Mouse (Mus musculus) neural tube, embryonic 15.5 days (tissue): Measurements from ENCODE around the gene Epha3. TPM values are rescaled to one million over a fixed set of nuclear protein-coding genes. Genes with fewer than 3 reads are reported as not detected.

Experiments used
- ATAC-seq: fragments of 200-750 bp; cut with Nextera tagmentation; 2 replicates; pipeline ENCODE4 v1.8.0; 2017; ENCODE audit warnings: mild to moderate bottlenecking, moderate TSS enrichment, moderate library complexity; ENCODE audit not compliant: low FRiP score
- H3K27ac ChIP-seq: fragments of 300-500 bp; sonication (generic); replicated peaks from 2 replicates; pipeline ENCODE4 v1.5.1; 2015; ENCODE audit warnings: mild to moderate bottlenecking, inconsistent platforms
- H3K27me3 ChIP-seq: fragments of 300-500 bp; sonication (generic); replicated peaks from 2 replicates; pipeline ENCODE4 v1.6.1; 2015; ENCODE audit warnings: inconsistent platforms
- H3K36me3 ChIP-seq: fragments of 300-500 bp; sonication (generic); 2 replicates; pipeline ENCODE4 v1.6.1; 2015; ENCODE audit warnings: inconsistent platforms
- H3K4me1 ChIP-seq: fragments of 300-500 bp; sonication (generic); 2 replicates; pipeline ENCODE4 v1.6.1; 2015; ENCODE audit warnings: inconsistent platforms
- H3K4me2 ChIP-seq: fragments of 300-500 bp; sonication (generic); 2 replicates; pipeline ENCODE4 v1.6.1; 2015; ENCODE audit warnings: inconsistent platforms, mild to moderate bottlenecking, moderate library complexity
- H3K4me3 ChIP-seq: fragments of 300-500 bp; sonication (generic); replicated peaks from 2 replicates; pipeline ENCODE4 v1.5.1; 2015; ENCODE audit warnings: mild to moderate bottlenecking, inconsistent platforms
- H3K9ac ChIP-seq: fragments of 300-500 bp; sonication (generic); replicated peaks from 2 replicates; pipeline ENCODE4 v1.6.1; 2015; ENCODE audit warnings: mild to moderate bottlenecking, inconsistent platforms
- H3K9me3 ChIP-seq: fragments of 300-500 bp; sonication (generic); replicated peaks from 2 replicates; pipeline ENCODE4 v1.6.1; 2016; ENCODE audit warnings: inconsistent platforms
- WGBS: fragments of 180-500 bp; shearing (Covaris S2); methylation state at CpG from one replicate; pipeline ENCODE4 v1.1.7; 2015; ENCODE audit warnings: mixed read lengths; 5-methylcytosine and 5-hydroxymethylcytosine counted together
- polyA plus RNA-seq: library from polyadenylated mRNA; unstranded; fragments of >200 nt; fragmentation: Nextera tagmentation; extraction: Ambion mirVana; gene quantifications from 2 replicates; pipeline ENCODE4 v1.2.1, GENCODE M21; 2015

Epha3 gene
- polyA plus RNA-seq, 1 experiment from 2014 or later, result 14.0 TPM

GRCm38 (mm10) chr16:63817606-63818005, 46.4 kb downstream of the Epha3 start:
- H3K27ac ChIP-seq, result no peak overlapping the region
- H3K9me3 ChIP-seq, result no peaks in the 10 kb centered on the region
- H3K9ac ChIP-seq, result no peak overlapping the region
- no peaks in the 10 kb centered on the region for H3K27me3 ChIP-seq
- no peak overlapping the region for H3K4me3 ChIP-seq
- ATAC-seq, result no peak
- WGBS, result 15% methylated on average over 6 of the region's 6 CpGs
- 0 out of 2 replicates have a peak, but pooled peaks cover 5% of the 10 kb centered on the region for H3K4me1 ChIP-seq
- H3K4me2 ChIP-seq, result peak overlapping the region; percentile 27
- no peaks in the 10 kb centered on the region for H3K36me3 ChIP-seq

GRCm38 (mm10) chr16:63816672-63817071, 47.3 kb downstream of the Epha3 start:
- no peak overlapping the region for H3K9ac ChIP-seq
- ATAC-seq, result no peak
- H3K4me2 ChIP-seq, result no peak overlapping the region
- no peaks in the 10 kb centered on the region for H3K9me3 ChIP-seq
- no peak overlapping the region for H3K4me3 ChIP-seq
- WGBS, result 19% methylated on average over 1 of the region's 1 CpGs
- H3K4me1 ChIP-seq, result 0 out of 2 replicates have a peak, but pooled peaks cover 5% of the 10 kb centered on the region
- no peaks in the 10 kb centered on the region for H3K36me3 ChIP-seq
- H3K27me3 ChIP-seq, result no peaks in the 10 kb centered on the region
- no peak overlapping the region for H3K27ac ChIP-seq

DNA sequence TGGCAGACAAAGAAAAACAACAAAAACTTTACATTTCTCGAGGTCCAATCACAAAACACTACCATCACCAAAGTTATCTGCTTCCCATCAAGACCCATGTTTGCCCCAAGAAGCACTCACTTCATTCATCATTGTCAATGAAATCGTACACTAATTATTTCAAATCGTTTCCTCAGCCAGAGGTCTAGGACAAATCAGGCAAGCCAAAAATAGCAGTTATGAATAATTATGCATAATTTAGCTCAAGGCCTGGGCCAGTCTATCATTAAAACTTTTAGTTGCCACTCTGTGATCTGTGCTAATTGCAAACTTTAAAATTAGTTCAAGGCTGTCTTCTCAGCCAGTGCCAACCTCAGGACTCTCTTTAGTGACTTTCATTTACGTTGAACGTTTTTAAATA, 54.1 kb downstream of the Epha3 start:
- no peak for ATAC-seq

GRCm38 (mm10) chr16:63808991-63809390, 55.0 kb downstream of the Epha3 start:
- Histone ChIP-seq H3K9ac (no peak overlapping the region), H3K4me1 (peaks cover 6% of the 10 kb centered on the region; the same call in 1 of the 2 replicates), H3K4me3 (no peak overlapping the region), H3K27ac (no peak overlapping the region), H3K36me3 (no peaks in the 10 kb centered on the region), H3K4me2 (no peak overlapping the region), H3K9me3 (no peaks in the 10 kb centered on the region), H3K27me3 (no peaks in the 10 kb centered on the region)
- ATAC-seq, result no peak

More for the DNA sequence above, 54.1 kb downstream of the Epha3 start:
- no peak overlapping the region for H3K27ac ChIP-seq
- no peaks in the 10 kb centered on the region for H3K36me3 ChIP-seq
- no peaks in the 10 kb centered on the region for H3K9me3 ChIP-seq
- H3K27me3 ChIP-seq, result no peaks in the 10 kb centered on the region
- 63% methylated on average over 5 of the region's 5 CpGs for WGBS
- no peak overlapping the region for H3K4me3 ChIP-seq
- no peak overlapping the region for H3K9ac ChIP-seq
- H3K4me1 ChIP-seq, result peaks cover 6% of the 10 kb centered on the region; the same call in 1 of the 2 replicates
- H3K4me2 ChIP-seq, result no peak overlapping the region

GRCm38 (mm10) chr16:63806437-63807129, 57.4 kb downstream of the Epha3 start:
- Histone ChIP-seq H3K36me3 (no peaks in the 10 kb centered on the region), H3K9me3 (no peaks in the 10 kb centered on the region), H3K9ac (no peak overlapping the region), H3K4me1 (peaks cover 6% of the 10 kb centered on the region; the same call in 1 of the 2 replicates), H3K27me3 (no peaks in the 10 kb centered on the region), H3K27ac (no peak overlapping the region; the same call in 1 of the 2 replicates), H3K4me3 (no peak overlapping the region), H3K4me2 (peak overlapping the region; percentile 20; the same call in 1 of the 2 replicates)
- peak; percentile 61 for ATAC-seq
- 14% methylated on average over 5 of the region's 5 CpGs for WGBS

- H3K36me3 ChIP-seq, result no peaks in the 10 kb centered on the region
- H3K4me1 ChIP-seq, result peaks cover 6% of the 10 kb centered on the region; the same call in 1 of the 2 replicates
- no peak overlapping the region for H3K4me3 ChIP-seq
- ATAC-seq, result no peak
- no peaks in the 10 kb centered on the region for H3K9me3 ChIP-seq
- peak overlapping the region; percentile 20; the same call in 1 of the 2 replicates for H3K4me2 ChIP-seq
- H3K27ac ChIP-seq, result no peak overlapping the region
- no peaks in the 10 kb centered on the region for H3K27me3 ChIP-seq
- no peak overlapping the region for H3K9ac ChIP-seq
- 37% methylated on average over 3 of the region's 3 CpGs for WGBS
Observed at GRCm38 (mm10) chr16:63806025-63806424, 58.0 kb downstream of the Epha3 start.

GRCm38 (mm10) chr16:63801436-63801835, 62.5 kb downstream of the Epha3 start:
- no peak overlapping the region for H3K27ac ChIP-seq
- no peaks in the 10 kb centered on the region for H3K36me3 ChIP-seq
- H3K27me3 ChIP-seq, result no peaks in the 10 kb centered on the region
- no peak for ATAC-seq
- no peaks in the 10 kb centered on the region for H3K9me3 ChIP-seq
- H3K4me3 ChIP-seq, result no peak overlapping the region
- H3K9ac ChIP-seq, result no peak overlapping the region
- no peak overlapping the region for H3K4me2 ChIP-seq
- peaks cover 7% of the 10 kb centered on the region; the same call in 1 of the 2 replicates for H3K4me1 ChIP-seq
- WGBS, result 44% methylated on average over 3 of the region's 3 CpGs

DNA sequence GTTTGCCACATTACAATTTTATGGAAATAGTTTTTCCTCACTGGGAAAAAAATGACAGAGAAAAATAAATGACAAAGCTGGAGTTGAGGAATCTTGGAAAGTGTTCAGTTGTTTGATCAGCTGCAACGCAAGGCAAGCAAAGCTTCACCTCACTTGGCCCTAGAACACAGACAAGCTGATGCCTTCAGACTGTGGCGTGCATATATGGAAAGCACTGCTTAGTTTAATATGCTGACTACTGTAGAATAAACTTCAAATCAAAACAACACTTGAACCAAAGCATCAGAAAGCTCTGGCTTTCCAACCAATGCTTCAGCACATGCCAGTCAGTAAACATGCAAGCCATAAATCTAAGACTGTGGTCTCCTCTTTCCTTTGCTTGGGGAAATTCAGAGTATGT, 65.6 kb downstream of the Epha3 start:
- Histone ChIP-seq H3K27me3 (no peaks in the 10 kb centered on the region), H3K4me2 (no peak overlapping the region), H3K27ac (no peak overlapping the region), H3K9me3 (no peaks in the 10 kb centered on the region), H3K4me3 (no peak overlapping the region), H3K4me1 (0 out of 2 replicates have a peak, but pooled peaks cover 3% of the 10 kb centered on the region), H3K9ac (no peak overlapping the region), H3K36me3 (no peaks in the 10 kb centered on the region)
- ATAC-seq, result no peak
- 85% methylated on average over 2 of the region's 2 CpGs for WGBS

- ATAC-seq, result no peak
- WGBS, result 71% methylated on average over 5 of the region's 5 CpGs
- Histone ChIP-seq H3K9me3 (no peaks in the 10 kb centered on the region), H3K4me2 (no peak overlapping the region), H3K27me3 (no peaks in the 10 kb centered on the region), H3K4me1 (0 out of 2 replicates have a peak, but pooled peaks cover 3% of the 10 kb centered on the region), H3K36me3 (no peaks in the 10 kb centered on the region), H3K27ac (no peak overlapping the region), H3K4me3 (no peak overlapping the region), H3K9ac (no peak overlapping the region)
Observed at GRCm38 (mm10) chr16:63794292-63794691, 69.7 kb downstream of the Epha3 start.

GRCm38 (mm10) chr16:63793805-63794204, 70.2 kb downstream of the Epha3 start:
- no peaks in the 10 kb centered on the region for H3K27me3 ChIP-seq
- 78% methylated on average over 1 of the region's 1 CpGs for WGBS
- no peak overlapping the region for H3K9ac ChIP-seq
- H3K4me3 ChIP-seq, result no peak overlapping the region
- no peak for ATAC-seq
- no peak overlapping the region for H3K4me2 ChIP-seq
- no peaks in the 10 kb centered on the region for H3K4me1 ChIP-seq
- no peak overlapping the region for H3K27ac ChIP-seq
- no peaks in the 10 kb centered on the region for H3K9me3 ChIP-seq
- no peaks in the 10 kb centered on the region for H3K36me3 ChIP-seq

- Histone ChIP-seq H3K4me3 (no peak overlapping the region), H3K9me3 (no peaks in the 10 kb centered on the region), H3K4me2 (no peak overlapping the region), H3K9ac (no peak overlapping the region), H3K36me3 (no peaks in the 10 kb centered on the region), H3K27ac (no peak overlapping the region), H3K27me3 (no peaks in the 10 kb centered on the region), H3K4me1 (no peaks in the 10 kb centered on the region)
- ATAC-seq, result no peak
- 39% methylated on average over 2 of the region's 2 CpGs for WGBS
Observed at GRCm38 (mm10) chr16:63792084-63792483, 71.9 kb downstream of the Epha3 start.

DNA sequence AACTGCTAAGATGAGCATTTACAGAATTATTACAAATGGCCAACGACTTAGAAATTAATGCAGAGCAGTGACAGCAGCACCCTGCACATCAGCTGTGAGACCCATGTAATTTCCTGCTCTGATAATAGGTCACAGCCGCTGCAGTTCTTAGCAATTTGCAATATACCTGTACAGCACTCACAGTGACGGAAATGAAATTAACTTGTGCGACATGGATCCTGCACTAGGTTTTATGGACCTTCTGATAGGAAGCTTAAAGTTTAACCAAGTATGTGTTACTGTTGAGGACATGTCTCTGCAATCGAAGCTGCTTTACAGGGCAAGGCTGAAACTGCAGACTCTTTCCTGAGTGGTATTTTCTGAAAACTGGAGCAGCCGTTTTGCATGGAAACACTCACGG, 80.4 kb downstream of the Epha3 start:
- no peak for ATAC-seq
- H3K27ac ChIP-seq, result no peak overlapping the region
- no peak overlapping the region for H3K4me2 ChIP-seq
- H3K9ac ChIP-seq, result no peak overlapping the region
- H3K27me3 ChIP-seq, result no peaks in the 10 kb centered on the region
- WGBS, result 66% methylated on average over 7 of the region's 7 CpGs
- no peak overlapping the region for H3K4me3 ChIP-seq
- no peaks in the 10 kb centered on the region for H3K4me1 ChIP-seq
- no peaks in the 10 kb centered on the region for H3K36me3 ChIP-seq
- no peaks in the 10 kb centered on the region for H3K9me3 ChIP-seq
